Mouse (Mus musculus) ES-E14 (cell line): Measurements from ENCODE around the gene Rab44.

Source experiments
- CHD2 ChIP-seq: IDR thresholded peaks from 2 replicates; pipeline ENCODE4 v1.6.1; 2014; ENCODE audit warnings: mild to moderate bottlenecking, low read depth, low read length, inconsistent platforms
- HCFC1 ChIP-seq: IDR thresholded peaks from 2 replicates; pipeline ENCODE4 v1.6.1; 2012; ENCODE audit warnings: low read length, inconsistent platforms, borderline replicate concordance; ENCODE audit not compliant: insufficient read depth
- MAFK ChIP-seq: IDR thresholded peaks from 2 replicates; pipeline ENCODE4 v1.6.1; 2014; ENCODE audit warnings: mild to moderate bottlenecking, low read depth, low read length, inconsistent platforms; ENCODE audit not compliant: insufficient read depth
- ZC3H11A ChIP-seq: IDR thresholded peaks from 2 replicates; pipeline ENCODE4 v1.6.1; 2012; ENCODE audit warnings: low read depth, mild to moderate bottlenecking, inconsistent platforms, low read length, borderline replicate concordance
- ZNF384 ChIP-seq: IDR thresholded peaks from 2 replicates; pipeline ENCODE4 v1.6.1; 2012; ENCODE audit warnings: low read depth, low read length, inconsistent platforms

DNA sequence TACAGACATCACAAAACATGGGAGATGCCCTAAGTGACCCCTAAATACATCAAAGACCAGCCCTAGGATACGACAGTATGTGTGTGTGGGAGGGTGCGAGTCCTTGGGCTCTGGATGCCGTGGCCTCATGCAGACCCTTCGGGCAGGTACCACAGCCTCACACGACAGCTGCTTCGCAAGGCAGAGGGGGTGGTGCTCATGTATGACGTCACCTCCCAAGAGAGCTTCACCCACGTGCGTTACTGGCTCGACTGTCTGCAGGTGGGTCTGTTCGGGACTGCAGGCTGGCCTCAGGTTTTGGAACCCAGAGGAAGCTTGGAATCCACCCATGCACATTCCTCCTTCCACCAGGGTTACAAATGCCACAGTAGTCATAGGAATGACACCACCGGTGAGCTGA lies 31.2 kb downstream of the Rab44 start:
- TF ChIP-seq ZNF384 (no peak), CHD2 (no peak), ZC3H11A (no peak), MAFK (no peak), HCFC1 (no peak)
